Mouse (Mus musculus) retina, postnatal 1 day (tissue): Measurements from ENCODE around the gene Rnf8.
"Not testable (repeated sequence)": the region's sequence is repeated elsewhere in the genome, so short reads cannot be mapped to it uniquely, and the experiment has no call there.

Source experiments
- DNase-seq: peaks from one replicate; pipeline ENCODE4 v3.0.0-alpha.2; 2012

Gene Rnf8

GRCm38 (mm10) chr17:29614115-29615023, at the start of gene Rnf8, which contains the start of gene Gm28043:
Gene Rnf8, plus strand, starts transcription at chr17:29614790.
Gene Gm28043, plus strand, starts transcription at chr17:29614876.
- peak; percentile 97 for DNase-seq

- no peak for DNase-seq
These were observed 49.1 kb upstream of the Rnf8 start for GRCm38 (mm10) chr17:29565521-29565920.

GRCm38 (mm10) chr17:29568435-29568834, 46.2 kb upstream of the Rnf8 start:
- no peak for DNase-seq

GRCm38 (mm10) chr17:29569831-29570230, 44.8 kb upstream of the Rnf8 start:
- DNase-seq = no peak

- no peak for DNase-seq
These were observed 34.9 kb upstream of the Rnf8 start for GRCm38 (mm10) chr17:29579579-29580126.

- DNase-seq = no peak
These were observed 31.0 kb upstream of the Rnf8 start for GRCm38 (mm10) chr17:29583569-29583968.

- no peak for DNase-seq
These were observed 30.3 kb upstream of the Rnf8 start for GRCm38 (mm10) chr17:29584306-29584705.

- DNase-seq = no peak
These were observed 29.9 kb upstream of the Rnf8 start for GRCm38 (mm10) chr17:29584737-29585136.

GRCm38 (mm10) chr17:29585446-29585845, 29.1 kb upstream of the Rnf8 start:
- DNase-seq = no peak

- DNase-seq = no peak
These were observed 27.7 kb upstream of the Rnf8 start for GRCm38 (mm10) chr17:29586921-29587320.

GRCm38 (mm10) chr17:29589221-29589898, 25.2 kb upstream of the Rnf8 start:
- peak; percentile 87 for DNase-seq

- DNase-seq = peak; percentile 39
These were observed 18.5 kb upstream of the Rnf8 start for GRCm38 (mm10) chr17:29595891-29596770.

GRCm38 (mm10) chr17:29596771-29597132, 17.8 kb upstream of the Rnf8 start:
- DNase-seq = peak; percentile 27

- DNase-seq = no peak
These were observed 15.5 kb upstream of the Rnf8 start for GRCm38 (mm10) chr17:29599051-29599450.

- DNase-seq = no peak
These were observed 15.1 kb upstream of the Rnf8 start for GRCm38 (mm10) chr17:29599537-29599936.

GRCm38 (mm10) chr17:29601391-29601790, 13.2 kb upstream of the Rnf8 start:
- no peak for DNase-seq

- DNase-seq = peak; percentile 77
These were observed 11.3 kb upstream of the Rnf8 start for GRCm38 (mm10) chr17:29603283-29603682.

- not testable (repeated sequence) for DNase-seq
These were observed 1.1 kb upstream of the Rnf8 start for GRCm38 (mm10) chr17:29613453-29613852.

- DNase-seq = peak; percentile 21
These were observed 498 bp downstream of the Rnf8 start for GRCm38 (mm10) chr17:29615024-29615551.

- DNase-seq = peak; percentile 42
These were observed 1.0 kb downstream of the Rnf8 start for GRCm38 (mm10) chr17:29615616-29616015.

GRCm38 (mm10) chr17:29619231-29619630, 4.6 kb downstream of the Rnf8 start:
- no peak for DNase-seq

GRCm38 (mm10) chr17:29623488-29623887, 8.9 kb downstream of the Rnf8 start:
- DNase-seq = no peak
